Mouse (Mus musculus): ENCODE measurements at regions not wholly inside any gene's neighbourhood (a gene's known extent, or its start where the extent isn't known, plus 50 kb on each side); places are given as distances from the start of the nearest gene placed in this dataset.

DNA sequence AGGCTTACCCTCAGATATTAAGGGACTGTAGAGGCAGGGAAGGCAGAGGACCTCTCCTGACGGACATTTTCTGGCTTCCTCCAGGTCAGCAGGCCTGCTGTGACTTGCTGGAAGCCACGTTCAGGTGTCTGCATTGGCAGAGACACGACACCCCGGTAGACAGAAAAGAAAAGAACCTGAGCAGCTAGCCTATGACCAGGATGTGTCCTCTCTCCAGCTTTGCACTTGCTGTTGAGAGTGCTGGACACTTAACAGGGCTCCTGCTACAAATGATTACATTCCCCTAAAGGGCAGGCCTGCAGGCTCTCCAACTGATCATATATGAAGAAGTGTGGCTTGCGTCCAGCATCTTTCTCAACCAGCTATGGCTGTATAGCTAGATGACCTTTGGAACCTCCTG lies 84.5 kb upstream of the Parp11 start:
- no peak for TF ChIP-seq POLR2A (IDR thresholded peaks at IDR 0.05; ENCODE audit: borderline replicate concordance, insufficient read depth, low read length)
- no peak for TF ChIP-seq CTCF (IDR thresholded peaks at IDR 0.05; ENCODE audit: borderline replicate concordance, insufficient read depth, low read depth, low read length)
